Mouse (Mus musculus): ENCODE measurements around the gene Gna11.

Gna11 gene

GRCm38 (mm10) chr10:81541363-81541762, 3.6 kb downstream of the Gna11 start:
- DNase-seq: no peak

GRCm38 (mm10) chr10:81538321-81539048, 6.5 kb downstream of the Gna11 start:
- no peak for DNase-seq

GRCm38 (mm10) chr10:81537429-81537828, 7.6 kb downstream of the Gna11 start:
- DNase-seq: no peak

GRCm38 (mm10) chr10:81536734-81537133, 8.3 kb downstream of the Gna11 start:
- DNase-seq: peak; percentile 46 to 48

- DNase-seq: no peak
These were observed 10.2 kb downstream of the Gna11 start for GRCm38 (mm10) chr10:81534826-81535225.

- DNase-seq: peak; percentile 92 to 93
These were observed 18.2 kb downstream of the Gna11 start for GRCm38 (mm10) chr10:81526779-81527178.

GRCm38 (mm10) chr10:81525017-81525694, 19.8 kb downstream of the Gna11 start:
- DNase-seq: no peak

- peak in 1 of 2 experiments; percentile 34 for DNase-seq
These were observed 20.9 kb downstream of the Gna11 start, which contains the start of gene Gna15 for GRCm38 (mm10) chr10:81524051-81524605. Gna15 (minus strand) TSS chr10:81524225.

- DNase-seq: peak in 1 of 2 experiments; percentile 25
These were observed 21.4 kb downstream of the Gna11 start for GRCm38 (mm10) chr10:81523570-81523969.

- no peak for DNase-seq
These were observed 21.8 kb downstream of the Gna11 start for GRCm38 (mm10) chr10:81523142-81523541.

- DNase-seq: peak in 1 of 2 experiments; percentile 15
These were observed 25.0 kb downstream of the Gna11 start for GRCm38 (mm10) chr10:81519978-81520365.

GRCm38 (mm10) chr10:81519227-81519977, 25.6 kb downstream of the Gna11 start:
- peak; percentile 43 to 60 for DNase-seq

GRCm38 (mm10) chr10:81518546-81518945, 26.4 kb downstream of the Gna11 start:
- DNase-seq: peak; percentile 85 to 89

- DNase-seq: peak; percentile 75 to 80
These were observed 27.8 kb downstream of the Gna11 start for GRCm38 (mm10) chr10:81517227-81517626.

GRCm38 (mm10) chr10:81513798-81514197, 31.2 kb downstream of the Gna11 start:
- peak in 1 of 2 experiments; percentile 42 for DNase-seq

- no peak for DNase-seq
These were observed 34.7 kb downstream of the Gna11 start for GRCm38 (mm10) chr10:81510246-81510810.

GRCm38 (mm10) chr10:81507691-81508489, 37.1 kb downstream of the Gna11 start:
- no peak for DNase-seq

- no peak for DNase-seq
These were observed 37.9 kb downstream of the Gna11 start for GRCm38 (mm10) chr10:81507095-81507494.

- DNase-seq: peak in 1 of 2 experiments; percentile 39
These were observed 39.9 kb downstream of the Gna11 start for GRCm38 (mm10) chr10:81505016-81505664.

GRCm38 (mm10) chr10:81502658-81503057, 42.3 kb downstream of the Gna11 start:
- DNase-seq: peak; percentile 96 to 97

GRCm38 (mm10) chr10:81501863-81502262, 43.1 kb downstream of the Gna11 start:
- DNase-seq: no peak

All from B cell, adult 2 months (primary cell).